Mouse (Mus musculus) MEL (cell line): ENCODE data around the gene Unc45a. TPM values are rescaled to one million over a fixed set of nuclear protein-coding genes. Genes with fewer than 3 reads are reported as not detected.

Source experiments
- DNase-seq: peaks from one replicate; pipeline ENCODE4 v3.0.0; 2011; ENCODE audit warnings: low read depth, low spot score
- H3K27ac ChIP-seq: 2 replicates; pipeline ENCODE4 v1.5.1; 2012; ENCODE audit warnings: low read depth, mild to moderate bottlenecking, control low read depth, low read length, moderate library complexity; ENCODE audit not compliant: control insufficient read depth
- H3K27me3 ChIP-seq, 2 experiments: fragments of 150-350 bp in 1 of 2; sonication (generic) in 1 of 2; 2 replicates each; pipeline ENCODE4 v1.6.1; 2012; ENCODE audit warnings: low read length in 2 of 2, mild to moderate bottlenecking in 2 of 2, improper control_type of control experiment in 1 of 2, moderate library complexity in 1 of 2; ENCODE audit not compliant: insufficient read depth in 2 of 2, control insufficient read depth in 1 of 2
- H3K36me3 ChIP-seq, 2 experiments: 2 replicates each; pipeline ENCODE4 v1.6.1; 2012 to 2014; ENCODE audit warnings: low read length in 2 of 2, improper control_type of control experiment in 1 of 2, inconsistent platforms in 1 of 2, mild to moderate bottlenecking in 1 of 2; ENCODE audit not compliant: insufficient read depth in 2 of 2, control insufficient read depth in 1 of 2
- H3K4me1 ChIP-seq, 2 experiments: fragments of 150-350 bp in 1 of 2; sonication (generic) in 1 of 2; 2 replicates each; pipeline ENCODE4 v1.6.1; 2012; ENCODE audit warnings: low read length in 2 of 2, improper control_type of control experiment in 1 of 2, mild to moderate bottlenecking in 1 of 2; ENCODE audit not compliant: insufficient read depth in 2 of 2, control insufficient read depth in 1 of 2
- H3K4me3 ChIP-seq, 2 experiments: fragments of 150-350 bp in 1 of 2; sonication (generic) in 1 of 2; 2 replicates each; pipeline ENCODE4 v1.5.1; 2012; ENCODE audit warnings: low read depth in 2 of 2, low read length in 2 of 2, mild to moderate bottlenecking in 2 of 2, moderate library complexity in 2 of 2, control low read depth in 1 of 2, improper control_type of control experiment in 1 of 2; ENCODE audit not compliant: control insufficient read depth in 1 of 2, insufficient read depth in 1 of 2
- H3K79me2 ChIP-seq: 2 replicates; pipeline ENCODE4 v1.6.1; 2012; ENCODE audit warnings: mild to moderate bottlenecking, low read length, moderate library complexity; ENCODE audit not compliant: control insufficient read depth, poor library complexity, insufficient read depth
- H3K9ac ChIP-seq: 2 replicates; pipeline ENCODE4 v1.6.1; 2012; ENCODE audit warnings: low read depth, mild to moderate bottlenecking, control low read depth, low read length, moderate library complexity; ENCODE audit not compliant: control insufficient read depth, poor library complexity, severe bottlenecking
- H3K9me3 ChIP-seq: fragments of 150-350 bp; sonication (generic); replicated peaks from 2 replicates; pipeline ENCODE4 v1.6.1; 2012; ENCODE audit warnings: mild to moderate bottlenecking, low read length, improper control_type of control experiment, moderate library complexity; ENCODE audit not compliant: insufficient read depth
- BHLHE40 ChIP-seq: IDR thresholded peaks from 2 replicates; pipeline ENCODE4 v1.6.1; 2012; ENCODE audit warnings: low read depth, mild to moderate bottlenecking, inconsistent platforms, low read length, improper control_type of control experiment, borderline replicate concordance
- CHD1 ChIP-seq: IDR thresholded peaks from 2 replicates; pipeline ENCODE4 v1.6.1; 2012; ENCODE audit warnings: low read depth, mild to moderate bottlenecking, inconsistent platforms, low read length, improper control_type of control experiment
- ELF1 ChIP-seq: IDR thresholded peaks from 2 replicates; pipeline ENCODE4 v1.6.1; 2014; ENCODE audit warnings: low read depth, mild to moderate bottlenecking, inconsistent platforms, low read length, improper control_type of control experiment, moderate library complexity
- ETS1 ChIP-seq: IDR thresholded peaks from 2 replicates; pipeline ENCODE4 v1.6.1; 2012; ENCODE audit warnings: low read depth, mild to moderate bottlenecking, inconsistent platforms, low read length, improper control_type of control experiment, moderate library complexity
- GABPA ChIP-seq: IDR thresholded peaks from 2 replicates; pipeline ENCODE4 v1.6.1; 2012; ENCODE audit warnings: low read depth, mild to moderate bottlenecking, inconsistent platforms, low read length, improper control_type of control experiment, moderate library complexity
- HCFC1 ChIP-seq: IDR thresholded peaks from 2 replicates; pipeline ENCODE4 v1.6.1; 2012; ENCODE audit warnings: low read depth, mild to moderate bottlenecking, inconsistent platforms, low read length, improper control_type of control experiment, moderate library complexity
- JUND ChIP-seq: IDR thresholded peaks from 2 replicates; pipeline ENCODE4 v1.6.1; 2011; ENCODE audit warnings: low read depth, mild to moderate bottlenecking, improper control_type of control experiment, low read length
- KAT2A ChIP-seq: conservative IDR thresholded peaks from 2 replicates; pipeline ENCODE4 v1.6.1; 2012; ENCODE audit warnings: low read depth, low read length, improper control_type of control experiment, inconsistent platforms
- MAZ ChIP-seq: IDR thresholded peaks from 2 replicates; pipeline ENCODE4 v1.6.1; 2012; ENCODE audit warnings: low read depth, mild to moderate bottlenecking, inconsistent platforms, low read length, improper control_type of control experiment
- MXI1 ChIP-seq: IDR thresholded peaks from 2 replicates; pipeline ENCODE4 v1.6.1; 2011; ENCODE audit warnings: mild to moderate bottlenecking, low read depth, low read length, improper control_type of control experiment
- MYC ChIP-seq: IDR thresholded peaks from 2 replicates; pipeline ENCODE4 v1.6.1; 2011; ENCODE audit warnings: low read depth, mild to moderate bottlenecking, low read length, improper control_type of control experiment, moderate library complexity
- POLR2A ChIP-seq, 2 experiments: IDR thresholded peaks; 2 replicates each; pipeline ENCODE4 v1.6.1; 2011 to 2012; ENCODE audit warnings: low read length in 2 of 2, mild to moderate bottlenecking in 2 of 2, control low read depth in 1 of 2, improper control_type of control experiment in 1 of 2, low read depth in 1 of 2, moderate library complexity in 1 of 2; ENCODE audit not compliant: control insufficient read depth in 1 of 2, insufficient read depth in 1 of 2, poor library complexity in 1 of 2
- POLR2AphosphoS2 ChIP-seq: IDR thresholded peaks from 2 replicates; pipeline ENCODE4 v1.6.1; 2011; ENCODE audit warnings: low read length, improper control_type of control experiment
- SIN3A ChIP-seq: IDR thresholded peaks from 2 replicates; pipeline ENCODE4 v1.6.1; 2012; ENCODE audit warnings: low read length, improper control_type of control experiment, inconsistent platforms
- SMC3 ChIP-seq: IDR thresholded peaks from 2 replicates; pipeline ENCODE4 v1.6.1; 2011; ENCODE audit warnings: low read depth, low read length, improper control_type of control experiment
- USF2 ChIP-seq, 2 experiments: IDR thresholded peaks; 2 replicates each; pipeline ENCODE4 v1.6.1; 2011 to 2012; ENCODE audit warnings: improper control_type of control experiment in 2 of 2, low read length in 2 of 2, borderline replicate concordance in 1 of 2, inconsistent platforms in 1 of 2, low read depth in 1 of 2, mild to moderate bottlenecking in 1 of 2; ENCODE audit not compliant: insufficient read depth in 1 of 2
- ZC3H11A ChIP-seq: IDR thresholded peaks from 2 replicates; pipeline ENCODE4 v1.6.1; 2012; ENCODE audit warnings: low read depth, mild to moderate bottlenecking, inconsistent platforms, low read length, improper control_type of control experiment
- ZKSCAN1 ChIP-seq: IDR thresholded peaks from 2 replicates; pipeline ENCODE4 v1.6.1; 2012; ENCODE audit warnings: low read depth, mild to moderate bottlenecking, inconsistent platforms, low read length, improper control_type of control experiment, moderate library complexity
- ZNF384 ChIP-seq: IDR thresholded peaks from 2 replicates; pipeline ENCODE4 v1.6.1; 2012; ENCODE audit warnings: low read depth, mild to moderate bottlenecking, inconsistent platforms, low read length, improper control_type of control experiment
- polyA plus RNA-seq, 2 experiments: library from polyadenylated mRNA; stranded (reverse) in 1 of 2; unstranded in 1 of 2; fragments of >175 nt in 1 of 2; fragments of >200 nt in 1 of 2; gene quantifications; 2 replicates each; pipeline versions ENCODE4 v1.2.1 to v1.2.4; 2012; ENCODE audit warnings: low replicate concordance in 2 of 2, low read depth in 1 of 2; ENCODE audit not compliant: insufficient read length in 2 of 2, insufficient read depth in 1 of 2, missing spikeins in 1 of 2
- total RNA-seq: library from RNA; depleted of rRNA; stranded (reverse); fragments of 300-350 nt; gene quantifications from 2 replicates; pipeline ENCODE4 v1.2.3, GENCODE M21; 2012

The Unc45a gene
- total and polyA plus RNA-seq, 3 experiments: 26.1 to 28.2 TPM; not detected in 1

DNA sequence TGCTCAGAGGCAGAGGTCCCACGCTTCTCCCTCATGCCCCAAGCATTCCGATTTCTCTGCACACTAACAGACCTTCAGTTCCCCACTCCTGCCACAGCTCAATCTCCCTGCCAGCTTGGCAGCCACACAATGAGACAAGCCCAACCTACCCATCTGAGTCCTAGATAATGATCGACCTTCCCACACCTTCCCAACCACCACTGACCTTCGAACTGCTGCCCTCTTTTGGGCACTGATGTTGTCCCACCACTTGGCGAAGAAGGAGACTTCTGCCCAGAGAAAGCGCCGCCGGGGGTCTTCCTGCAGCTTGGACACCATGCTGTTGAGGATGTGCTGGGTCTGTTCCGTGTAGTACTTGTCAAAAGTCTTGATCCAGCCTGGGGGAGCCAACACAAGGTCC lies 27.2 kb upstream of the Unc45a start:
- H3K9ac ChIP-seq: no peak overlapping the region
- H3K36me3 ChIP-seq: peaks cover 0 to 13% of the 10 kb centered on the region in 2 experiments; a peak in 2 of 4 replicates
- no peak overlapping the region for H3K27ac ChIP-seq
- peaks cover 0 to 26% of the 10 kb centered on the region in 2 experiments; a peak in 2 of 4 replicates for H3K4me1 ChIP-seq
- H3K79me2 ChIP-seq: peaks cover 3% of the 10 kb centered on the region; the same call in 1 of the 2 replicates
- H3K27me3 ChIP-seq: no peaks in the 10 kb centered on the region
- no peaks in the 10 kb centered on the region for H3K9me3 ChIP-seq
- H3K4me3 ChIP-seq: no peak overlapping the region
- no peak for DNase-seq
- TF ChIP-seq ZKSCAN1 (no peak), ELF1 (no peak), POLR2AphosphoS2 (no peak), SIN3A (no peak)
- TF ChIP-seq, all 39 proteins: peak for 0

DNA sequence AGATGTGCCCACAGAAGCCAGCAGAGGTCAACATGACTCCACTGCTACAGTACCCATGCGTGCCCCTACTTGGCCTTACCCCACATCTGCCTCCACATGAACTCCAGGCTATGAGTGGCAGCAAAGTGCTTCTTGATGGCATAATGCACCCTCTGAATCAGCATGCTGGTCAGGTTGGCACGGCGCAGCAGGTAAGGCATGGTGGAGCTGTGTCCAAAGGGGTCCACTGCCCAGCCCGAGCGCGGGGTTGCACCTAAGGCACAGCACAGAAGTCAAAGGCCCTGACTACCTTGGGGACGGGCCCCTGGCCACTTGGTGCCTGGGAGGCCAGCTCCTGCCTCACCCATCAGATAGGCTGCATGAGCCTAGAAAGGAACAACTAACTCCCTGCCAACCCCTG lies 26.4 kb upstream of the Unc45a start:
- H3K36me3 ChIP-seq: peaks cover 0 to 7% of the 10 kb centered on the region in 2 experiments; a peak in 2 of 4 replicates
- TF ChIP-seq USF2 (IDR thresholded peaks at IDR 0.05; ENCODE audit: borderline replicate concordance in 1 of 2, insufficient read depth in 1 of 2, low read depth in 1 of 2, low read length in 2 of 2) (no peak), MXI1 (no peak), ZC3H11A (no peak), JUND (no peak), BHLHE40 (no peak), ZKSCAN1 (no peak), CHD1 (no peak), POLR2A (IDR thresholded peaks at IDR 0.05; ENCODE audit: control insufficient read depth in 1 of 2, insufficient read depth in 1 of 2, low read depth in 1 of 2, low read length in 2 of 2, poor library complexity in 1 of 2) (no peak), KAT2A (no peak), GABPA (no peak), MYC (no peak), HCFC1 (no peak), MAZ (no peak), ZNF384 (no peak), ETS1 (no peak), SMC3 (no peak)
- TF ChIP-seq, all 39 proteins: peak for 0
- no peak overlapping the region for H3K9ac ChIP-seq
- H3K27ac ChIP-seq: no peak overlapping the region
- no peak for DNase-seq
- H3K4me1 ChIP-seq: peaks cover 0 to 19% of the 10 kb centered on the region in 2 experiments; a peak in 2 of 4 replicates
- no peak overlapping the region for H3K4me3 ChIP-seq
- H3K27me3 ChIP-seq: no peaks in the 10 kb centered on the region
- peaks cover 3% of the 10 kb centered on the region; the same call in 1 of the 2 replicates for H3K79me2 ChIP-seq
- no peaks in the 10 kb centered on the region for H3K9me3 ChIP-seq
